Mouse (Mus musculus): ENCODE measurements around the gene Pigu. TPM values are rescaled to one million over a fixed set of nuclear protein-coding genes. Genes with fewer than 3 reads are reported as not detected.

Pigu gene
- polyA plus RNA-seq, 1 experiment, result 26.2 TPM

DNA sequence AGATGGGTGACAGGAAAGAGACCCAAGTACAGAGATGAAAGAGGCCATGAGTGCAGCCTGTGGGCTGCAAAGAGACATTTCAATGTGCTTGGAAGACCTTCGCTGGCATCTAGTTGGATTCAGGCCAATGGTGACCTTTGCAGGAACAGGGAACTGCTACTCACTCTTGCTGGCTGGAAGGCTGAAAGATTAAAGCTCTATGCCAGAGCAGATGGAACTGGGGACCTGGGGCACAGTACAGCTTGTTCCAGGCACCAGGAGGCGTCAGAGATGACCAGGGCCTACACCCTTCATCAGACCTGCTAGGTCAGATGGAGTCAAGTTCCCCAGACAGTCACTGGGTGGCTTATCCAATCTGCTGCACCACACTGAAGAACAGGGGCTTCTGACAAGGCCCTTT is 63.8 kb downstream of the Pigu start:
- H3K36me3 ChIP-seq (ENCODE audit: control insufficient read depth, insufficient read depth, low read length), result peaks cover 29% of the 10 kb centered on the region
- 90% methylated on average over 2 of the region's 2 CpGs for WGBS

DNA sequence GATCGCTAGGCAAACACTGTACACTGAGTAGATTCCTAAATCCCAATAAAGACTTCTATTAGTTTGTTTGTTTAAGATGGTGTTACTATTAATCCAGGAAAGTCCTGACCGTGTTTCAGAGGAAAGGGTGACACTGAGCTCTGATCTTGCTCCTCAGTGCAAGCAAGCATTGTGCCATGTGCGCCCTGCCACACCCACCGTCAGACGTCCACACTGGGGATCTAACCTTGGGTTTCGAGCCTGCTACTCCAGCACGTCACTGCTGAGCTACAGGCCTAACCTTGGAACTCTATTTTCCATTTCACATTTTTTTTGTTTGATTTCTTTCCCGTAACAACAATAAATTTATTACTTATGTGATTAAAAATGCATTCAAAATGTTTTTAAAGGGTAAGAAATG is 67.2 kb downstream of the Pigu start:
- Histone ChIP-seq H3K36me3 (ENCODE audit: control insufficient read depth, insufficient read depth, low read length) (peaks cover 17% of the 10 kb centered on the region), H3K27ac (ENCODE audit: insufficient read depth, low read depth, low read length) (no peak overlapping the region), H3K4me3 (ENCODE audit: low read depth, low read length) (no peak overlapping the region), H3K4me1 (ENCODE audit: control insufficient read depth, insufficient read depth, insufficient read length, low read length) (no peaks in the 10 kb centered on the region), H3K27me3 (ENCODE audit: control insufficient read depth, insufficient read depth, low read length) (no peaks in the 10 kb centered on the region)
- TF ChIP-seq CTCF (IDR thresholded peaks at IDR 0.05; ENCODE audit: extremely low read depth, insufficient read length, insufficient replicate concordance, low read depth, low read length) (no peak), POLR2A (IDR thresholded peaks at IDR 0.05; ENCODE audit: low read depth, low read length) (no peak)
- WGBS, result 88% methylated on average over 8 of the region's 8 CpGs

More for the DNA sequence above, 63.8 kb downstream of the Pigu start:
- H3K4me3 ChIP-seq (ENCODE audit: low read depth, low read length), result no peak overlapping the region
- no peak for TF ChIP-seq POLR2A (IDR thresholded peaks at IDR 0.05; ENCODE audit: low read depth, low read length)
- no peak overlapping the region for H3K27ac ChIP-seq (ENCODE audit: insufficient read depth, low read depth, low read length)
- H3K4me1 ChIP-seq (ENCODE audit: control insufficient read depth, insufficient read depth, insufficient read length, low read length), result peaks cover 2% of the 10 kb centered on the region; the same call in 1 of the 2 replicates
- H3K27me3 ChIP-seq (ENCODE audit: control insufficient read depth, insufficient read depth, low read length), result no peaks in the 10 kb centered on the region

GRCm38 (mm10) chr2:155287456-155288250 is 69.6 kb downstream of the Pigu start:
- no peaks in the 10 kb centered on the region for H3K27me3 ChIP-seq (ENCODE audit: control insufficient read depth, insufficient read depth, low read length)
- H3K36me3 ChIP-seq (ENCODE audit: control insufficient read depth, insufficient read depth, low read length), result peaks cover 14% of the 10 kb centered on the region
- no peaks in the 10 kb centered on the region for H3K4me1 ChIP-seq (ENCODE audit: control insufficient read depth, insufficient read depth, insufficient read length, low read length)
- no peak overlapping the region for H3K4me3 ChIP-seq (ENCODE audit: low read depth, low read length)
- TF ChIP-seq POLR2A (IDR thresholded peaks at IDR 0.05; ENCODE audit: low read depth, low read length) (no peak), CTCF (IDR thresholded peaks at IDR 0.05; ENCODE audit: extremely low read depth, insufficient read length, insufficient replicate concordance, low read depth, low read length) (no peak)
- 87% methylated on average over 4 of the region's 4 CpGs for WGBS
- H3K27ac ChIP-seq (ENCODE audit: insufficient read depth, low read depth, low read length), result no peak overlapping the region

DNA sequence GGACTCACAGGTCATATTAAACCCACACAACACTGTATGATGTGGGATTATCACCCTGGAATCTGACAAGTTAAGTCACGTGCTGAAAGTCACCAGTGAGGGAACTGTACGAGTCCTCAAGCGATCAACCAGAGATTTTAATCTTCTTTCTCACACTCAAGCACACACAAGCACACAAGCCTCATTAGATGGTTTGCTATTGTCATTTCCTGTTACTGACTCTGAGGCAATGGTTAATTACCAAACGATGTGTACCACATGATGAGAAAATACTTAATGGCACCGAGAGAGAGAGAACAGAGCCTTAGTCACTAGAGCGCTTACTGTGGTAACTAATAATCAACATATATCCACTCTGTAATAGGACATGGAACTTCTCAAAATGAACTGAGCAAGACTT is 71.5 kb downstream of the Pigu start:
- H3K4me3 ChIP-seq (ENCODE audit: low read depth, low read length), result no peak overlapping the region
- 74% methylated on average over 6 of the region's 6 CpGs for WGBS
- no peaks in the 10 kb centered on the region for H3K27me3 ChIP-seq (ENCODE audit: control insufficient read depth, insufficient read depth, low read length)
- peaks cover 11% of the 10 kb centered on the region; the same call in 1 of the 2 replicates for H3K36me3 ChIP-seq (ENCODE audit: control insufficient read depth, insufficient read depth, low read length)
- no peaks in the 10 kb centered on the region for H3K4me1 ChIP-seq (ENCODE audit: control insufficient read depth, insufficient read depth, insufficient read length, low read length)
- TF ChIP-seq POLR2A (IDR thresholded peaks at IDR 0.05; ENCODE audit: low read depth, low read length) (no peak), CTCF (IDR thresholded peaks at IDR 0.05; ENCODE audit: extremely low read depth, insufficient read length, insufficient replicate concordance, low read depth, low read length) (no peak)
- H3K27ac ChIP-seq (ENCODE audit: insufficient read depth, low read depth, low read length), result no peak overlapping the region

DNA sequence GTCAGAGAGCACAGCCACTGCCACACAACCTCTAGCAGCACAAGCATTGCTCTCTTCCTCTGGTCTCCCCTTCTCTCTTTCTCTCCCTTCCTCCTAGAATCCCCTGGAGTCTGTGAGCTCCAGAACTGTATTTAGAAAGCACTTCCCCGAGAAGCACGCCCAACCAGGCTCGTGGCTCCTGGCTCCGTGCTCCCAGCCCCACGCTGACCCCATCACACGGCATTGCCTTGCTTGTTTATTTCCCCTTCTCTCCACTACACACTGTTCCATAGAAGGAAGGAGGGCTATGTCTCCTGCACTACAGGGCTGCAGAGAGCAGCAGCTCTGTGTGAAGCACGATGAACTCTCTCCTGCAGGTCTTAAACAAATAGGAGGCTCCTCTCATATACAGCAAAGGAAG is 72.6 kb downstream of the Pigu start:
- Histone ChIP-seq H3K4me1 (ENCODE audit: control insufficient read depth, insufficient read depth, insufficient read length, low read length) (no peaks in the 10 kb centered on the region), H3K4me3 (ENCODE audit: low read depth, low read length) (no peak overlapping the region)
- TF ChIP-seq POLR2A (IDR thresholded peaks at IDR 0.05; ENCODE audit: low read depth, low read length) (no peak), CTCF (IDR thresholded peaks at IDR 0.05; ENCODE audit: extremely low read depth, insufficient read length, insufficient replicate concordance, low read depth, low read length) (no peak)

GRCm38 (mm10) chr2:155283793-155284192 is 73.4 kb downstream of the Pigu start:
- TF ChIP-seq CTCF (IDR thresholded peaks at IDR 0.05; ENCODE audit: extremely low read depth, insufficient read length, insufficient replicate concordance, low read depth, low read length) (no peak), POLR2A (IDR thresholded peaks at IDR 0.05; ENCODE audit: low read depth, low read length) (no peak)
- H3K4me3 ChIP-seq (ENCODE audit: low read depth, low read length), result no peak overlapping the region
- 0 out of 2 replicates have a peak, but pooled peaks cover 4% of the 10 kb centered on the region for H3K36me3 ChIP-seq (ENCODE audit: control insufficient read depth, insufficient read depth, low read length)
- no peaks in the 10 kb centered on the region for H3K27me3 ChIP-seq (ENCODE audit: control insufficient read depth, insufficient read depth, low read length)
- WGBS, result 69% methylated on average over 4 of the region's 4 CpGs
- H3K4me1 ChIP-seq (ENCODE audit: control insufficient read depth, insufficient read depth, insufficient read length, low read length), result no peaks in the 10 kb centered on the region
- H3K27ac ChIP-seq (ENCODE audit: insufficient read depth, low read depth, low read length), result peak overlapping the region; percentile 76; the same call in 1 of the 2 replicates

More for the DNA sequence above, 72.6 kb downstream of the Pigu start:
- WGBS, result 73% methylated on average over 7 of the region's 7 CpGs
- H3K27me3 ChIP-seq (ENCODE audit: control insufficient read depth, insufficient read depth, low read length), result no peaks in the 10 kb centered on the region
- 0 out of 2 replicates have a peak, but pooled peaks cover 5% of the 10 kb centered on the region for H3K36me3 ChIP-seq (ENCODE audit: control insufficient read depth, insufficient read depth, low read length)
- H3K27ac ChIP-seq (ENCODE audit: insufficient read depth, low read depth, low read length), result peak overlapping the region; percentile 76

DNA sequence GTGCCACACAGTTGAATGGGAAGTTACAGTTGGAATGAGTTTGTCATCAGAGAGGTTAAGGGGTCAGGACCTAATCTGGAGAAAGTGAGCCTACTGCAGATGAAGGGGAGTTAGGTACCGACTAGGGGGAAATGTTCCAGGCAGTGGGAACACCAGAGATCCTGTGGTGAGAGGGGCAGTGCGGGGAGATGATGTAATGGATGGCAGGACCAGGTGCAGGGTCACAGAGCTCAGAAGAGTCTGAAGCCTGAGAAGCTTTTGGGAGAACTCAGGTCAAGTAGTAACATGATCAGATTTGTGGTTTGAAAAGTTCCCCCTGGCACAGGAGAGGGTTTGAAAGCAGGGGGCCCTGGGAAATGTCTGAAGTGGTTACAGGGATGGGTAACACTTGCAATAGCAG is 77.1 kb downstream of the Pigu start:
- 0 out of 2 replicates have a peak, but pooled peaks cover 2% of the 10 kb centered on the region for H3K36me3 ChIP-seq (ENCODE audit: control insufficient read depth, insufficient read depth, low read length)
- H3K4me1 ChIP-seq (ENCODE audit: control insufficient read depth, insufficient read depth, insufficient read length, low read length), result no peaks in the 10 kb centered on the region; the same call in 1 of the 2 replicates
- H3K27me3 ChIP-seq (ENCODE audit: control insufficient read depth, insufficient read depth, low read length), result no peaks in the 10 kb centered on the region
- WGBS, result 83% methylated on average over 2 of the region's 2 CpGs
- no peak overlapping the region for H3K27ac ChIP-seq (ENCODE audit: insufficient read depth, low read depth, low read length)
- no peak overlapping the region for H3K4me3 ChIP-seq (ENCODE audit: low read depth, low read length)
- TF ChIP-seq POLR2A (IDR thresholded peaks at IDR 0.05; ENCODE audit: low read depth, low read length) (no peak), CTCF (IDR thresholded peaks at IDR 0.05; ENCODE audit: extremely low read depth, insufficient read length, insufficient replicate concordance, low read depth, low read length) (no peak)

Measured in small intestine, adult 2 months (tissue).